Mouse (Mus musculus): ENCODE data around the gene Sprr3. TPM values are rescaled to one million over a fixed set of nuclear protein-coding genes. Genes with fewer than 3 reads are reported as not detected.
"Not testable (repeated sequence)": the region's sequence is repeated elsewhere in the genome, so short reads cannot be mapped to it uniquely, and the experiment has no call there.

Sprr3 gene
- not detected in 2 replicates for polyA plus RNA-seq (2014; fragmentation: Nextera tagmentation; extraction: Ambion mirVana)

DNA sequence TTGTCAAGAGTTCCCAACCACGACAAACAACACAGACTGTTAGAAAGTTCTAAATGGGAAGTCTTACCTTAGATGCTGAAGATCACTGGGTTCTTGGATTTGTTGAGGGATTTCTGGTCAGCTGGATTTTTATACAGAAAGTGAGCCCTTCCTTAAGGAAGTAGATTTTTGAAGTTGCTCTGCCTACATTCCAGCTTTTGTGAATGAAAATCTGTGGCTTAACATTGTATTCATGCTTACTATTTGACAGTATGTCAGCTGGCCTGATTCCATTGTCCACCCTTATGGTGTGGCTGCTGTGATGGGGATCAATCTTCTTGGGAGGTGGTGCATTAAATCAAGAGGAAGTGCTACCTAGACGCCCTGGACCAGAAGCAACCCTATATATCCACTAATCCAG is at the start of gene Sprr3:
Gene Sprr3, minus strand, starts transcription at position 101 of the 400 bp plus-strand sequence.
- DNase-seq (ENCODE audit: low spot score, missing footprints) (no peak), ATAC-seq (ENCODE audit: low FRiP score) (no peak)
- no peaks in the 10 kb centered on the region for H3K9me3 ChIP-seq (ENCODE audit: control insufficient read depth, low read length)
- no peaks in the 10 kb centered on the region for H3K4me1 ChIP-seq (ENCODE audit: control insufficient read depth, insufficient read depth, low read length)
- H3K9ac ChIP-seq (ENCODE audit: low read length): no peak within 1 kb of the TSS
- H3K27ac ChIP-seq (ENCODE audit: low read depth, low read length): no peak within 1 kb of the TSS
- no peak within 1 kb of the TSS for H3K4me3 ChIP-seq (ENCODE audit: low read depth, low read length)
- no peaks in the 10 kb centered on the region for H3K36me3 ChIP-seq (ENCODE audit: control insufficient read depth, insufficient read depth, low read length)
- H3K27me3 ChIP-seq (ENCODE audit: control insufficient read depth, insufficient read depth, low read length): no peaks in the 10 kb centered on the region
- 72% methylated on average over 2 of the region's 2 CpGs for WGBS
- no peak within 1 kb of the TSS for H3K4me2 ChIP-seq

DNA sequence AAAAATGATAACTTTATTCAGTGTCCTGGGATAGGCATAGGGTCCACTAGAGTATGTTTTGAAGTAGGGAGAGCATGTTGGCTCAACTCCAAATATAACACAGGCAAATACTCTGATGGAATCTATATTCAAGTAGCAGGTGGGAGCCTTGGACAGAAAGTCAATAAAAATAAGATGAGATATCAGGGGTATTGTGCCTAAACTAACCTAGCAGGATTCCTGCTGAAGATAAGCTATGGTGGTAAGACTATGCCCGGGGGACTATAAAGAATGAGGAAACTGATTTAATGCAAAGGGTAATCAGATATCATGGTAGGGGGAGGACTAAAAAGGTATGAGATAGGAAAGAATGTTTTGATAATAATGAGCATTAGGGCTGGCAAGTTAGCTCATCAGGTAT is 49.7 kb upstream of the Sprr3 start:
- Histone ChIP-seq H3K27me3 (ENCODE audit: control insufficient read depth, insufficient read depth, low read length) (no peaks in the 10 kb centered on the region), H3K27ac (ENCODE audit: low read depth, low read length) (no peak overlapping the region), H3K9me3 (ENCODE audit: control insufficient read depth, low read length) (no peaks in the 10 kb centered on the region), H3K4me2 (no peak overlapping the region), H3K36me3 (ENCODE audit: control insufficient read depth, insufficient read depth, low read length) (no peaks in the 10 kb centered on the region), H3K4me1 (ENCODE audit: control insufficient read depth, insufficient read depth, low read length) (no peaks in the 10 kb centered on the region), H3K4me3 (ENCODE audit: low read depth, low read length) (no peak overlapping the region), H3K9ac (ENCODE audit: low read length) (no peak overlapping the region)
- DNase-seq (ENCODE audit: low spot score, missing footprints) (no peak), ATAC-seq (ENCODE audit: low FRiP score) (no peak)
- 89% methylated on average over 1 of the region's 1 CpGs for WGBS

DNA sequence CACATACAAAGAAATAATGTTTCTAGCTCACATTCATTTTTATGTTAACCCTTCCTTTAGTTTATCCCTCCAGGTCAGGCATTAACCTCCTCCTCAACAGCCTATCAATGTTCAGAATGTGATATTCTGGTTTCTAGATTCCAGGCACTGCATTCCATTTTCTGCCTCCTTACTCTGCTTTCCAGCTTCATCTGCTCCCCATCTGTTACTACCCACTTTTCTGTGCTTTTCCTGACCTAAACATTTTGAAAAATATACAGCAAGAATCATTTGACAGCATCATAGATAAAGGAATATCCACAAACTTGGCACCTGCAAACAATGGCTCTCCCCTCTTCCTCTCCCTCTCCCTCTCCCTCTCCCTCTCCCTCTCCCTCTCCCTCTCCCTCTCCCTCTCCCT is 45.0 kb upstream of the Sprr3 start:
- no peaks in the 10 kb centered on the region for H3K9me3 ChIP-seq (ENCODE audit: control insufficient read depth, low read length)
- H3K4me1 ChIP-seq (ENCODE audit: control insufficient read depth, insufficient read depth, low read length): no peaks in the 10 kb centered on the region
- no peak overlapping the region for H3K27ac ChIP-seq (ENCODE audit: low read depth, low read length)
- H3K4me2 ChIP-seq: no peak overlapping the region
- H3K27me3 ChIP-seq (ENCODE audit: control insufficient read depth, insufficient read depth, low read length): no peaks in the 10 kb centered on the region
- H3K4me3 ChIP-seq (ENCODE audit: low read depth, low read length): no peak overlapping the region
- H3K36me3 ChIP-seq (ENCODE audit: control insufficient read depth, insufficient read depth, low read length): no peaks in the 10 kb centered on the region
- no peak for DNase-seq (ENCODE audit: low spot score, missing footprints)
- ATAC-seq (ENCODE audit: low FRiP score): no peak
- H3K9ac ChIP-seq (ENCODE audit: low read length): no peak overlapping the region

DNA sequence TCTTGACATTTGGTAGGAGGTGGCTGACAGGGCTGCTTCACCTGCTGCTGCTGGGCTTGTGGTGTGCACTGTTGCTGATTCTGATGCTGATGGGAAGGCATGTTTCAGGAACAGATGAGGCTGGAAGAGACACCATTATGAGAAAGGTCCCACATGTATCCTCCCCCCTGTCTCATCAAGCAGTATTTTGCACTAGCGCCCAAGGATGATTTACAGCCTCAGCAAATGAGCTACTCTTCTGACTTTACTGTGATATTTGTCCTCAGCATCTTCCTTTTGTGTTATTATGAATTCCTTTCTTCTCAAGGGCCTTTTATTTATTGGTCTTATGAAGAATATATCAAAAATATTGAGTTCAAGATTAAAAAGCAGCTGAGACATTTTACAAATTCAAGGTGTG is 41.9 kb upstream of the Sprr3 start, which contains the start of gene Sprr4:
Gene Sprr4, minus strand, starts transcription at position 101 of the 400 bp plus-strand sequence.
- DNase-seq (ENCODE audit: low spot score, missing footprints): no peak
- no peaks in the 10 kb centered on the region for H3K36me3 ChIP-seq (ENCODE audit: control insufficient read depth, insufficient read depth, low read length)
- ATAC-seq (ENCODE audit: low FRiP score): no peak
- no peaks in the 10 kb centered on the region for H3K9me3 ChIP-seq (ENCODE audit: control insufficient read depth, low read length)
- WGBS: 94% methylated on average over 1 of the region's 1 CpGs
- H3K4me3 ChIP-seq (ENCODE audit: low read depth, low read length): no peak within 1 kb of the TSS
- no peak within 1 kb of the TSS for H3K27ac ChIP-seq (ENCODE audit: low read depth, low read length)
- no peak within 1 kb of the TSS for H3K9ac ChIP-seq (ENCODE audit: low read length)
- H3K4me1 ChIP-seq (ENCODE audit: control insufficient read depth, insufficient read depth, low read length): no peaks in the 10 kb centered on the region
- H3K4me2 ChIP-seq: no peak within 1 kb of the TSS
- H3K27me3 ChIP-seq (ENCODE audit: control insufficient read depth, insufficient read depth, low read length): no peaks in the 10 kb centered on the region

DNA sequence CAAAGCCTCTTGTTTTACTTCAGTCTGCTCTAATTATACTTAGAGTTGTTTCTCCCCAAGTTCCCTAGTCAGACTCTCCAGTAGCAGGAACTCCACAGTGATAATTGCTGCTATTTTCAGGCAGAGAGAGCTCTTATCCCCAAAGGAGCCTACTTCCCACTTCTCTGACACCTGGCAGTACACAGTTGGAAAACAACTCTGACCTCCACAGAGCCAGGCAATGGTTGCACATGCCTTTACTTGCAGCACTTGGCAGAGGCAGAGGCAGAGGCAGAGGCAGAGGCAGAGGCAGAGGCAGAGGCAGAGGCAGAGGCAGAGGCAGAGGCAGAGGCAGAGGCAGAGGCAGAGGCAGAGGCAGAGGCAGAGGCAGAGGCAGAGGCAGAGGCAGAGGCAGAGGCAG is 31.7 kb upstream of the Sprr3 start:
- H3K27ac ChIP-seq (ENCODE audit: low read depth, low read length); H3K4me3 ChIP-seq (ENCODE audit: low read depth, low read length); H3K27me3 ChIP-seq (ENCODE audit: control insufficient read depth, insufficient read depth, low read length); H3K9me3 ChIP-seq (ENCODE audit: control insufficient read depth, low read length); DNase-seq (ENCODE audit: low spot score, missing footprints); ATAC-seq (ENCODE audit: low FRiP score); H3K4me2 ChIP-seq; H3K9ac ChIP-seq (ENCODE audit: low read length); H3K36me3 ChIP-seq (ENCODE audit: control insufficient read depth, insufficient read depth, low read length); H3K4me1 ChIP-seq (ENCODE audit: control insufficient read depth, insufficient read depth, low read length): not testable (repeated sequence)

DNA sequence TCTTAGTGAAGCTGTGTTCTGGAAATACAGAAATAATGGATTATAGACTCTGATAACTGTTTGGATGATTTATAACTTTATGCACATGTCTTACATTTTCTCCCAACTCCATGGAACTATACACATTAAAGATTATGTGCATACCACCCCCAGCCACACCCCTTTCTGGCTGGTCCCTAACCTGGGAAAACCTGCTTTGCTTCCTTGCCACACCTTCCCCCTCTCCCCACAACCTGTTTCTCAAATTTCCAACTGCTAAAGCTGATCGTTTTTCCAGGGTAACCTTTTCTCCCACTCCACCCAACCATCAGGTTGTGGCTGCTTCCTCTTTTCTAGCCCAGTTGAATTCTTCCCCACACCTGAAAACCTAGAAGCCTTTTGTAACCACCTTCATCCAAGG is 27.8 kb upstream of the Sprr3 start:
- Histone ChIP-seq H3K4me2 (no peak overlapping the region), H3K9ac (ENCODE audit: low read length) (no peak overlapping the region), H3K36me3 (ENCODE audit: control insufficient read depth, insufficient read depth, low read length) (no peaks in the 10 kb centered on the region), H3K27ac (ENCODE audit: low read depth, low read length) (no peak overlapping the region), H3K27me3 (ENCODE audit: control insufficient read depth, insufficient read depth, low read length) (no peaks in the 10 kb centered on the region), H3K4me1 (ENCODE audit: control insufficient read depth, insufficient read depth, low read length) (no peaks in the 10 kb centered on the region), H3K4me3 (ENCODE audit: low read depth, low read length) (no peak overlapping the region), H3K9me3 (ENCODE audit: control insufficient read depth, low read length) (no peaks in the 10 kb centered on the region)
- ATAC-seq (ENCODE audit: low FRiP score) (no peak), DNase-seq (ENCODE audit: low spot score, missing footprints) (no peak)
- WGBS: 47% methylated on average over 1 of the region's 1 CpGs

DNA sequence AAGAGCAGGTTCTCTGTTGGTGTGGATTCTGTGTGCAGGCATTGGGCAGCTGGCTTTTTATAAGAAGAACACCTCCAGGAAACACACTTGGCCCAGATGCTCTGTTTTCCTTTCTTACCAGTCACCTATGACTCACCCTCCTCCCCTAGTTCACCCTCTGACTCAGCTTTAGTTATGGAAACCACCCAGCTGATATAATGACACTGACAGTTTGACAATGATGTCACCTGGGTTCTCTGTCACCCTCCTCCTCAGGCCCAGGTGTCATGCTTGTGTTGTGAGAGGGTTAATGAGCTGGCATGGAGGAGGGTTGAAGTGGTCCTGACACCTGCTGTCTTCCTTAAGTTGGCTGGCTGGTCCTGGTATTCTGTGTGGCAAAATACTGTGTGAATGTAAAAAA is 27.3 kb upstream of the Sprr3 start, which contains the start of gene Sprr1a:
Gene Sprr1a, minus strand, starts transcription at position 33 of the 400 bp plus-strand sequence.
- no peak for DNase-seq (ENCODE audit: low spot score, missing footprints)

DNA sequence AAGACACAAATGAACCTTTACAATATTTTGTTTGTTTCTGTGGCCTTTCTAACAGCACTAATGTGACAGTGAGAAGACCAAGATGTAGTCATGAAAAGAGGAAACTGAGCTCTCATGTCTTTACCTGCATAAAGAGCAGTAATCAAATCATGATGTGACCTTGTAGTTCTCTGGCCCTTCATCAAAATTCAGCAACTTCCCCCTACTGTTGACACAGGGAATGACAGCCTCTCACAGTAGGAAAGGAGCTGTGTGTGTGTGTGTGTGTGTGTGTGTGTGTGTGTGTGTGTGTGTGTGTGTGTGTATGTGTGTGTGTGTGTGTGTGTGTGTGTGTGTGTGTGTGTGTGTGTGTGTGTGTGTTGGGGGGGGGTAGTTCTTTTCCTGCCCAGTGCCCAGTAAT is 22.7 kb upstream of the Sprr3 start:
- H3K36me3 ChIP-seq (ENCODE audit: control insufficient read depth, insufficient read depth, low read length); H3K9me3 ChIP-seq (ENCODE audit: control insufficient read depth, low read length); H3K4me3 ChIP-seq (ENCODE audit: low read depth, low read length); H3K4me2 ChIP-seq; H3K27ac ChIP-seq (ENCODE audit: low read depth, low read length); ATAC-seq (ENCODE audit: low FRiP score); H3K9ac ChIP-seq (ENCODE audit: low read length); H3K27me3 ChIP-seq (ENCODE audit: control insufficient read depth, insufficient read depth, low read length); H3K4me1 ChIP-seq (ENCODE audit: control insufficient read depth, insufficient read depth, low read length): not testable (repeated sequence)
- peak; percentile 84 for DNase-seq (ENCODE audit: low spot score, missing footprints)

More for the DNA sequence above, 27.3 kb upstream of the Sprr3 start, which contains the start of gene Sprr1a:
- H3K4me1 ChIP-seq (ENCODE audit: control insufficient read depth, insufficient read depth, low read length): no peaks in the 10 kb centered on the region
- H3K9me3 ChIP-seq (ENCODE audit: control insufficient read depth, low read length): no peaks in the 10 kb centered on the region
- ATAC-seq (ENCODE audit: low FRiP score): no peak
- no peaks in the 10 kb centered on the region for H3K27me3 ChIP-seq (ENCODE audit: control insufficient read depth, insufficient read depth, low read length)
- H3K9ac ChIP-seq (ENCODE audit: low read length): no peak within 1 kb of the TSS
- no peak within 1 kb of the TSS for H3K4me2 ChIP-seq
- no peak within 1 kb of the TSS for H3K27ac ChIP-seq (ENCODE audit: low read depth, low read length)
- no peaks in the 10 kb centered on the region for H3K36me3 ChIP-seq (ENCODE audit: control insufficient read depth, insufficient read depth, low read length)
- no peak within 1 kb of the TSS for H3K4me3 ChIP-seq (ENCODE audit: low read depth, low read length)

DNA sequence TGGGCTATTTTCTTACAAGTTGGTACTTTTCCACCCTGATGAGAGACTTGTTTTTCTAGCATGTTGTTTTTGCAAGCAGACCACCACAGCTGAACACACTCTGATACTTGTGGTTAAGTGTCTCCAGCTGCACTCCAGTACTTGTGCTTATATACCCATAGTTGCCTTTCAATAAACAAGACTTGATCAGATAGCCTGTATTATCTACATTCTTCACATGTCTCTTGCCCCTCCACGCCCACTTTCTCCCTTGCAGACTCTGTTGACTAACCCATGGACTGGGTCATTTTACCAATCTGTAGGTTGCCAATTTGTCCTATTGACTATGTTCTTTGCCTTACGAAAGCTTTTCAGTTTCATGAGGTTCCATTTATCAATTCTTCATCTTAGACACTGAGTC is 11.6 kb upstream of the Sprr3 start:
- Histone ChIP-seq H3K9ac (ENCODE audit: low read length) (no peak overlapping the region), H3K4me1 (ENCODE audit: control insufficient read depth, insufficient read depth, low read length) (no peaks in the 10 kb centered on the region), H3K9me3 (ENCODE audit: control insufficient read depth, low read length) (no peaks in the 10 kb centered on the region), H3K27me3 (ENCODE audit: control insufficient read depth, insufficient read depth, low read length) (no peaks in the 10 kb centered on the region), H3K4me3 (ENCODE audit: low read depth, low read length) (no peak overlapping the region), H3K36me3 (ENCODE audit: control insufficient read depth, insufficient read depth, low read length) (no peaks in the 10 kb centered on the region), H3K4me2 (no peak overlapping the region), H3K27ac (ENCODE audit: low read depth, low read length) (no peak overlapping the region)
- ATAC-seq (ENCODE audit: low FRiP score): no peak
- 88% methylated on average over 2 of the region's 2 CpGs for WGBS
- DNase-seq (ENCODE audit: low spot score, missing footprints): no peak

DNA sequence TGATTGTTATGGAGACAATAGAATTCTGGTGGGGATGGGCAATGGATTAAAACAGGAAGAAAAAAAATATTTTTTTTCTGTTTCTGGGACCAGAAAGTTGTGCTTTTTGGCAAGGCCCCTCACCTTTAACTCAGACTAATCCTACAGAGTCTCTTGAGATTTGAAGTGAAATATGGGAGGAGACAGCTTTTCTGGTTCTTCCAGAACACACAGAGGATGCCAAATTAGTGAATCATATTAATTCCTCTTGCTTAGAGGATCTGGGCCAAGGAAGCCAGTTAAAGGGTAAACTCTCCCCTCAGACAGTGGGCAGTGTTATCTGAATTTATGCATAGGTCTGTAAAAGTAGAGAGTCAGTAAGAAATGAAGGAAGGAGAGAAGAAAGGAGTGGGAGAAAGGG is 8.9 kb upstream of the Sprr3 start:
- Histone ChIP-seq H3K4me3 (ENCODE audit: low read depth, low read length) (no peak overlapping the region), H3K4me1 (ENCODE audit: control insufficient read depth, insufficient read depth, low read length) (no peaks in the 10 kb centered on the region), H3K9ac (ENCODE audit: low read length) (no peak overlapping the region), H3K4me2 (no peak overlapping the region), H3K9me3 (ENCODE audit: control insufficient read depth, low read length) (no peaks in the 10 kb centered on the region), H3K27ac (ENCODE audit: low read depth, low read length) (no peak overlapping the region), H3K36me3 (ENCODE audit: control insufficient read depth, insufficient read depth, low read length) (no peaks in the 10 kb centered on the region), H3K27me3 (ENCODE audit: control insufficient read depth, insufficient read depth, low read length) (no peaks in the 10 kb centered on the region)
- DNase-seq (ENCODE audit: low spot score, missing footprints): no peak
- ATAC-seq (ENCODE audit: low FRiP score): no peak
